Mouse (Mus musculus) induced T-regulatory cell, adult 2 months (primary cell): ENCODE data around the gene Topors.
A peak's percentile ranks its signal among the peaks of the same experiment; 100 is the strongest.
"Not testable (repeated sequence)": the region's sequence is repeated elsewhere in the genome, so short reads cannot be mapped to it uniquely, and the experiment has no call there.

ENCODE experiments used
- DNase-seq: peaks from one replicate; pipeline ENCODE4 v3.0.0-alpha.2; 2012; ENCODE audit warnings: low read depth

Gene Topors

GRCm38 (mm10) chr4:40269430-40270032 is at the start of gene Topors, which contains the start of gene Smim27:
Gene Topors, minus strand, starts transcription at chr4:40269850.
Gene Smim27, plus strand, starts transcription at chr4:40269579.
- DNase-seq = peak; percentile 98

- DNase-seq = no peak
Measured at GRCm38 (mm10) chr4:40317404-40317803, 47.8 kb upstream of the Topors start.

GRCm38 (mm10) chr4:40313026-40313425 is 43.4 kb upstream of the Topors start:
- peak; percentile 21 for DNase-seq

GRCm38 (mm10) chr4:40312213-40312612 is 42.6 kb upstream of the Topors start:
- no peak for DNase-seq

- DNase-seq = no peak
Measured at GRCm38 (mm10) chr4:40310796-40311383, 41.2 kb upstream of the Topors start.

GRCm38 (mm10) chr4:40309682-40310081 is 40.0 kb upstream of the Topors start:
- no peak for DNase-seq

GRCm38 (mm10) chr4:40302445-40303125 is 32.9 kb upstream of the Topors start:
- peak; percentile 17 for DNase-seq

- DNase-seq = peak; percentile 81
Measured at GRCm38 (mm10) chr4:40301076-40301789, 31.6 kb upstream of the Topors start.

GRCm38 (mm10) chr4:40299169-40299568 is 29.5 kb upstream of the Topors start:
- DNase-seq = no peak

- not testable (repeated sequence) for DNase-seq
Measured at GRCm38 (mm10) chr4:40291511-40291910, 21.9 kb upstream of the Topors start.

- DNase-seq = no peak
Measured at GRCm38 (mm10) chr4:40289046-40289445, 19.4 kb upstream of the Topors start.

GRCm38 (mm10) chr4:40287415-40287814 is 17.8 kb upstream of the Topors start:
- DNase-seq = no peak

GRCm38 (mm10) chr4:40285582-40285981 is 15.9 kb upstream of the Topors start:
- peak; percentile 86 for DNase-seq

GRCm38 (mm10) chr4:40279276-40279900 is 9.7 kb upstream of the Topors start, which contains the start of gene Ndufb6:
Gene Ndufb6, minus strand, starts transcription at chr4:40279421.
- DNase-seq = peak; percentile 97

GRCm38 (mm10) chr4:40278880-40279275 is 9.2 kb upstream of the Topors start:
- no peak for DNase-seq

GRCm38 (mm10) chr4:40268835-40269234 is 815 bp downstream of the Topors start:
- peak; percentile 70 for DNase-seq

- DNase-seq = peak; percentile 94
Measured at GRCm38 (mm10) chr4:40268204-40268813, 1.3 kb downstream of the Topors start.

GRCm38 (mm10) chr4:40267681-40268080 is 2.0 kb downstream of the Topors start:
- DNase-seq = no peak

GRCm38 (mm10) chr4:40264321-40264720 is 5.3 kb downstream of the Topors start:
- no peak for DNase-seq

GRCm38 (mm10) chr4:40254385-40255103 is 15.1 kb downstream of the Topors start:
- no peak for DNase-seq

- no peak for DNase-seq
Measured at GRCm38 (mm10) chr4:40253766-40254165, 15.9 kb downstream of the Topors start.
